Mouse (Mus musculus): ENCODE data around the gene Mex3a. TPM values are rescaled to one million over a fixed set of nuclear protein-coding genes. Genes with fewer than 3 reads are reported as not detected.

Mex3a gene
- polyA plus RNA-seq, 1 experiment from 2014 or later: 42.6 TPM

- no peaks in the 10 kb centered on the region for H3K27me3 ChIP-seq
- in situ Hi-C loops (cut with MboI; ENCODE audit: low pct_unique_long_range_greater_than_20kb): loop anchor here (10.0 kb wide), 1 partner anchor 58 kb away; the partner anchor contains the start of gene Arhgef2
- ChIA-PET POLR2A (no interaction called here), CTCF (interaction anchor here (0.7 to 1.0 kb wide), 2 partner anchors 45 to 57 kb away, joined by 3 to 4 read pairs; no protein-coding TSS in a partner anchor)
- ATAC-seq: no peak
- TF ChIP-seq CTCF (IDR thresholded peaks at IDR 0.05): no peak
- no peak for DNase-seq (ENCODE audit: low read depth, low spot score)
These were observed 14.7 kb downstream of the Mex3a start for GRCm38 (mm10) chr3:88546674-88547418.

- ATAC-seq (no peak), DNase-seq (ENCODE audit: low read depth, low spot score) (no peak)
- H3K27me3 ChIP-seq: no peaks in the 10 kb centered on the region
- TF ChIP-seq CTCF (IDR thresholded peaks at IDR 0.05): no peak
- CTCF ChIA-PET: interaction anchor here (1.3 kb wide), 1 partner anchor 59 kb away, joined by 3 read pairs; no protein-coding TSS in a partner anchor
- in situ Hi-C loops (cut with MboI; ENCODE audit: low pct_unique_long_range_greater_than_20kb): loop anchor here (10.0 kb wide), 1 partner anchor 56 kb away; the partner anchor contains the start of gene Arhgef2
- POLR2A ChIA-PET: interaction anchor here (1.0 to 1.5 kb wide), 2 partner anchors 17 to 42 kb away, joined by 3 to 4 read pairs; no protein-coding TSS in a partner anchor
These were observed 16.2 kb downstream of the Mex3a start, which contains the start of gene Rab25 for GRCm38 (mm10) chr3:88548180-88548917. Gene Rab25 (minus strand): TSS chr3:88548300.

DNA sequence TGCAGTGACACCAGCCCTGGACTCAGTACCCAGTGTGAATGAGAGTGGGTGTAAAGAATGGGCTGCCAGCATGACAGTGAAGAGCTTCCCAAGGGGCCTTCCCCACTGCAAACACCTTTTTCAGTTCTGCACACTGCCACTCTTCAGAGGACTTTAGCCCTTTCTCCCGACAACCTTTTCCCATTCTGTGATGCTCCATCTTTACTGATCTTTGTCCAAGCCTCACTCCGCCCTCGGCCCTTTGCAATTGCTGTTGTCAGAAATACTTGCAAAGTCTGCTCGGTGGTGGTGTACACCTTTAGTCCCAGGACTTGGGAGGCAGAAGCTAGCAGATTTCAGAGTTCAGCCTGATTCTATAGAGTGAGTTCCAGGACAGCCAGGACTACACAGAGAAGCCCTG, 19.4 kb downstream of the Mex3a start:
- ChIA-PET POLR2A (interaction anchor here (0.8 to 4.9 kb wide), 2 partner anchors 12 to 25 kb away, joined by 3 to 35 read pairs; no protein-coding TSS in a partner anchor), CTCF (interaction anchor here (1.0 to 4.5 kb wide), 3 partner anchors 11 to 56 kb away, joined by 3 to 29 read pairs (median 6); no protein-coding TSS in a partner anchor)

DNA sequence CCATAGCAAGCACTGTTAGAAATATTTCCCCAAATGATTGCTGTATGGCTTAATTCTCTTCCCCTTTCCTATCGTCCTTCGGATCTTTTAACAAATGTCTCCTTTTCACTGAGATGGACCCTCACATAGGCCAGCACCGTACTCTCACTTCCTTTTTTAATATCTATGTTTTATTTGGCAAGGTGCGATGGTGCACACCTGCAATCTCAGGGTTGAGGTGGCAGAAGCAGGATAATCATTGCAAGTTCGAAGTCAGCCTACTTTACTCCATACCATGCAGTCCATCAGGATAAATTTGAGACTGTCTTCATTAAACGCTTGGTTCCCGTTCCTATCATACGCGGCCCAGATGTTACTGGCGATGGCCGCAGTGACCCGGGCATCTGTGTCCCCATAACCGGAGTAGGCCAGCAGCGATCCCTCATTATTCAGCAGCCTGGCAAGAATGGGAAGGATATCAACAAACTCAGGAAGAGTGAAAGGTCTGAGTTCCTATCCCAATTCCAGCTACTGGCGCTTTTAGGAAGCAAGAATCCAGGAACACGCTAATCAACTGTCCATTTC, 20.0 kb downstream of the Mex3a start:
- ChIA-PET CTCF (interaction anchor here (1.0 to 4.5 kb wide), 4 partner anchors 11 to 68 kb away, joined by 3 to 29 read pairs (median 4); no protein-coding TSS in a partner anchor), POLR2A (interaction anchor here (0.6 to 4.9 kb wide), 4 partner anchors 9 to 205 kb away, joined by 3 to 35 read pairs (median 4); no protein-coding TSS in a partner anchor)
- in situ Hi-C loops (cut with MboI; ENCODE audit: low pct_unique_long_range_greater_than_20kb): no loop called here
- DNase-seq (ENCODE audit: low read depth, low spot score) (no peak), ATAC-seq (no peak)
- H3K27me3 ChIP-seq: no peaks in the 10 kb centered on the region
- TF ChIP-seq CTCF (IDR thresholded peaks at IDR 0.05): no peak

More for the DNA sequence above, 19.4 kb downstream of the Mex3a start:
- DNase-seq (ENCODE audit: low read depth, low spot score) (no peak), ATAC-seq (no peak)
- H3K27me3 ChIP-seq: no peaks in the 10 kb centered on the region
- in situ Hi-C loops (cut with MboI; ENCODE audit: low pct_unique_long_range_greater_than_20kb): no loop called here
- TF ChIP-seq CTCF (IDR thresholded peaks at IDR 0.05): no peak

- ChIA-PET CTCF (interaction anchor here (1.1 to 4.5 kb wide), 4 partner anchors 10 to 69 kb away, joined by 3 to 29 read pairs (median 5); no protein-coding TSS in a partner anchor), POLR2A (interaction anchor here (0.6 to 4.9 kb wide), 7 partner anchors 10 to 206 kb away, joined by 3 to 35 read pairs (median 3); no protein-coding TSS in a partner anchor)
- in situ Hi-C loops (cut with MboI; ENCODE audit: low pct_unique_long_range_greater_than_20kb): no loop called here
- no peak for TF ChIP-seq CTCF (IDR thresholded peaks at IDR 0.05)
- ATAC-seq (peak; percentile 86), DNase-seq (ENCODE audit: low read depth, low spot score) (peak; percentile 98)
- H3K27me3 ChIP-seq: no peaks in the 10 kb centered on the region
These were observed 20.7 kb downstream of the Mex3a start, which contains the start of gene Lamtor2 for GRCm38 (mm10) chr3:88552676-88553524. Gene Lamtor2 (minus strand): TSS chr3:88553074.

DNA sequence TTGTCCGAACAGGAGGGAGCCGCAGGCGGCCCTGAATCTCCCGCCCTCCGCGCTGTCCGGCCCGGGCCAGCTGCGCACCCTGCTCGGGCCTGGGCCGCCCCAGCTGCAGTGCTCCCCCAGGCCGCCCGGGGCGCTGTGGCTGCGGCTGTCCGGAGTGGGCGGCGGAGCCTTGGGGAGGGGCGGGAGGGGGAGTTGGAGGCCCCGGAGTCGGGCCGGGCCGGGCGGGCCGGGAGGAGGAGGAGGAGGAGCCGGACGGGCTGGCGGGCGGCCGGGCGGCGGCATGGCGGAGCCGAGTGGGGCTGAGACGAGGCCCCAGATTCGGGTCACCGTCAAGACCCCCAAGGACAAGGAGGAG, 21.3 kb downstream of the Mex3a start, which contains the start of gene Ubqln4:
Gene Ubqln4, plus strand, starts transcription at position 234 of the 355 bp plus-strand sequence.
- ChIA-PET CTCF (interaction anchor here (1.5 to 4.5 kb wide), 4 partner anchors 9 to 39 kb away, joined by 4 to 29 read pairs (median 8); no protein-coding TSS in a partner anchor), POLR2A (interaction anchor here (0.8 to 4.9 kb wide), 6 partner anchors 10 to 38 kb away, joined by 3 to 35 read pairs (median 6); no protein-coding TSS in a partner anchor)
- DNase-seq (ENCODE audit: low read depth, low spot score) (peak; percentile 63), ATAC-seq (peak; percentile 84)
- TF ChIP-seq CTCF (IDR thresholded peaks at IDR 0.05): no peak
- in situ Hi-C loops (cut with MboI; ENCODE audit: low pct_unique_long_range_greater_than_20kb): no loop called here
- H3K27me3 ChIP-seq: no peaks in the 10 kb centered on the region

DNA sequence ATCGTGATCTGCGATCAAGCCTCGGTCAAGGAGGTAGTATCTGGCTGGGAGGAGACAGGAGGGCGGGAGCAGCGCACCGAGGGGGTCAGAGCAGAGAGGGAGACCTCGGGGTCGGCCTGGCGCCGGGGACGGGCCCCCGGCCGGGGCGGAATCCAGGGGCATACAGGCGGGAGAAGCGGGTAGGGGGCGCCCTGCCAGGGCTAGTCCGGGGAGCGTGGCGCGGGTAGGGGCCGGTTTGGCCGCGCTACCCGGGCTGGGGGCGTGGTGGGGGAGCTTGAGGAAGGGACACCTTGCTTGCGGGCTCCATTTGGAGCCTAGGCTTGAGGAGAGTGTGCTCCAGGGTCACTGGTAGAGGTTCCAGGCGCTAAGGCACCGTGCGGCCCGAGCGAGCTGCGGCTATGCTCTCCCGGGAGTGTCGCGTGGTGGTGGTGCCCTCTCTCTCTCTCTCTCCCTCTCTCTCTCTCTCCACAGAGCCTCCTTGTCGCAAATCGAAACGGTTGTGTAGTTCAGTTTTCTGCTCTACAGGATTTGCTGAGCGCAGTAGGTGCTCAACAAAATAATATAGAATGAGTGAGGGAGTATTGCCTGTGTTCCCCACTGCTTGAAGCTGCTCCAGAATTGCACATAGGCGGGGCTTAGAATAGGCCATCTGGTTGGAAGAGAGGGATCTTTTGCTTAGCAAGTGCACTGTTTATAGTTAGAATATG, 21.8 kb downstream of the Mex3a start:
- CTCF ChIA-PET: interaction anchor here (0.7 to 4.5 kb wide), 13 partner anchors 9 to 160 kb away, joined by 3 to 29 read pairs (median 3); no protein-coding TSS in a partner anchor

DNA sequence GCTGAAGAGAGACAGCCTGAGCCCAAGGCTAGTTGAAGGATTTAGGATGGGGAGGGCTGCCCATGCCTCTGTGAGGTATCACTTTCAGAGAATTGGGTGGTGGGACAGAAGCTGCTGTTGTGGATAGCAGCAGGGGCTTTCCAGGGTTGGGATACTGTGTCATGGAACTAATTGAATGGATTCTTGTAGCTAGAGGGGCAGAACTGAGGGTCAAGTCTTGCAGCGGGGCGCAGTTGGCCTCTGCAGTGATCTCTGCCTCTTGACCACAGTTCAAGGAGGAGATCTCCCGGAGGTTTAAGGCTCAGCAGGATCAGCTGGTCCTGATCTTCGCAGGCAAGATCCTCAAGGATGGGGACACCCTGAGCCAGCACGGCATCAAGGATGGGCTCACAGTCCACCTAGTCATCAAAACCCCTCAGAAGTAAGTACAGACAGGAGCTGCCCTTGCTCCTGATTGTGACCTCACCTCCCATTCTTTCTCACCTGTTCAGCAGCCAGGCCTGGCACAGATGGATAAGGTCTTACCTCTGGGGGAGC, 22.9 kb downstream of the Mex3a start:
- H3K27me3 ChIP-seq: no peaks in the 10 kb centered on the region
- no peak for DNase-seq (ENCODE audit: low read depth, low spot score)
- no peak for ATAC-seq
- ChIA-PET CTCF (interaction anchor here (0.7 to 4.5 kb wide), 9 partner anchors 8 to 159 kb away, joined by 3 to 29 read pairs (median 6); no protein-coding TSS in a partner anchor), POLR2A (interaction anchor here (0.7 to 4.9 kb wide), 7 partner anchors 8 to 78 kb away, joined by 3 to 35 read pairs (median 4); partner anchors contain the start of gene Mex3a)
- no peak for TF ChIP-seq CTCF (IDR thresholded peaks at IDR 0.05)
- in situ Hi-C loops (cut with MboI; ENCODE audit: low pct_unique_long_range_greater_than_20kb): no loop called here

More for the DNA sequence above, 21.8 kb downstream of the Mex3a start:
- POLR2A ChIA-PET: interaction anchor here (0.6 to 4.9 kb wide), 11 partner anchors 9 to 86 kb away, joined by 3 to 35 read pairs (median 4); partner anchors contain the start of gene Mex3a
- H3K27me3 ChIP-seq: no peaks in the 10 kb centered on the region
- ATAC-seq: no peak
- DNase-seq (ENCODE audit: low read depth, low spot score): no peak
- in situ Hi-C loops (cut with MboI; ENCODE audit: low pct_unique_long_range_greater_than_20kb): no loop called here
- no peak for TF ChIP-seq CTCF (IDR thresholded peaks at IDR 0.05)
